Mouse (Mus musculus) C2C12 (cell line): ENCODE data around the gene Hoxa10. TPM values are rescaled to one million over a fixed set of nuclear protein-coding genes. Genes with fewer than 3 reads are reported as not detected.

ENCODE experiments used
- H3K27me3 ChIP-seq: one replicate; pipeline ENCODE4 v1.6.1; 2011; ENCODE audit not compliant: control insufficient read depth, insufficient read depth, insufficient read length
- H3K36me3 ChIP-seq: one replicate; pipeline ENCODE4 v1.6.1; 2011; ENCODE audit not compliant: control insufficient read depth, insufficient read depth
- H3K4me3 ChIP-seq: one replicate; pipeline ENCODE4 v1.5.1; 2011; ENCODE audit warnings: mild to moderate bottlenecking, control low read depth; ENCODE audit not compliant: poor library complexity, insufficient read depth, severe bottlenecking
- H3K79me2 ChIP-seq: one replicate; pipeline ENCODE4 v1.6.1; 2011; ENCODE audit not compliant: control insufficient read depth, insufficient read depth
- H3K79me3 ChIP-seq: one replicate; pipeline ENCODE4 v1.6.1; 2011; ENCODE audit warnings: low read depth, control low read depth
- H3ac ChIP-seq: one replicate; pipeline ENCODE3; 2011; ENCODE audit warnings: low read depth; ENCODE audit not compliant: control insufficient read depth, insufficient read length
- CEBPB ChIP-seq: IDR thresholded peaks from one replicate; pipeline ENCODE4 v1.6.1; 2011; ENCODE audit warnings: low read depth, mild to moderate bottlenecking, control low read depth, moderate library complexity
- CTCF ChIP-seq: IDR thresholded peaks from one replicate; pipeline ENCODE4 v1.5.1; 2011; ENCODE audit not compliant: control insufficient read depth, insufficient read depth, insufficient read length
- FOSL1 ChIP-seq: IDR thresholded peaks from one replicate; pipeline ENCODE4 v1.8.0; 2011; ENCODE audit warnings: mild to moderate bottlenecking, low read length; ENCODE audit not compliant: poor library complexity, insufficient read depth, severe bottlenecking
- MAX ChIP-seq: IDR thresholded peaks from one replicate; pipeline ENCODE4 v1.6.1; 2011; ENCODE audit warnings: mild to moderate bottlenecking, control low read depth
- MYOD1 ChIP-seq: IDR thresholded peaks from one replicate; pipeline ENCODE4 v1.6.1; 2011; ENCODE audit warnings: low read depth; ENCODE audit not compliant: control insufficient read depth, insufficient read length
- MYOG ChIP-seq: IDR thresholded peaks from one replicate; pipeline ENCODE4 v1.6.1; 2011; ENCODE audit not compliant: control insufficient read depth, insufficient read length; ENCODE audit errors: extremely low read depth
- USF1 ChIP-seq: IDR thresholded peaks from one replicate; pipeline ENCODE4 v1.6.1; 2011; ENCODE audit warnings: low read depth, mild to moderate bottlenecking, control low read depth, moderate library complexity
- polyA plus RNA-seq: library from polyadenylated mRNA; unstranded; fragments of >200 nt; fragmentation: generic; extraction: Trizol; gene quantifications from one replicate; pipeline ENCODE4 v1.2.1, GENCODE M21; 2012; ENCODE audit warnings: missing spikeins

Hoxa10 gene
- polyA plus RNA-seq, 1 experiment, result 19.8 TPM

- H3K36me3 ChIP-seq, result peaks cover 46% of the 10 kb centered on the region
Observed at GRCm38 (mm10) chr6:52204050-52204752, 36.5 kb downstream of the Hoxa10 start, which contains the start of gene Hoxa5. Hoxa5 (minus strand) TSS chr6:52204587.

GRCm38 (mm10) chr6:52203371-52204049 is 37.1 kb downstream of the Hoxa10 start:
- no peak overlapping the region for H3K4me3 ChIP-seq

More at GRCm38 (mm10) chr6:52204050-52204752, 36.5 kb downstream of the Hoxa10 start, which contains the start of gene Hoxa5:
- no peak within 1 kb of the TSS for H3K4me3 ChIP-seq
- peaks cover 24% of the 10 kb centered on the region for H3K79me2 ChIP-seq
- H3ac ChIP-seq, result no peak within 1 kb of the TSS
- H3K27me3 ChIP-seq, result no peaks in the 10 kb centered on the region
- H3K79me3 ChIP-seq, result peaks cover 6% of the 10 kb centered on the region
- no peak for TF ChIP-seq USF1
- TF ChIP-seq CTCF, result no peak
- TF ChIP-seq CEBPB, result no peak
- no peak for TF ChIP-seq MYOD1
- no peak for TF ChIP-seq FOSL1
- no peak for TF ChIP-seq MYOG
- no peak for TF ChIP-seq MAX

DNA sequence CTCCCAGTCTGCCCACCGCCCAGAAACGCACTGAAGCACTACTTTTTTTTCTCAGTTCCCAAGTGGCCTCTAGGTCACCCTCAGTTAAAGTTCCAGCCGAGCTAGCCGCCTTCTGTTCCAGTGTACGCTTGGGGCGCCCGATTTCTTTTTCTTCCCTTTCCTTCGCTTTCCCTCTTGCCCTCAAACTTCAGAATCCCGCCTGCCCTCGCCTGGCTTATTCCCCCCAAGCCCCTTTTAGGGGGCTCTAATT is 37.6 kb downstream of the Hoxa10 start:
- Histone ChIP-seq H3K4me3 (no peak overlapping the region), H3K79me3 (peaks cover 2% of the 10 kb centered on the region), H3K36me3 (peaks cover 46% of the 10 kb centered on the region), H3K79me2 (peaks cover 12% of the 10 kb centered on the region), H3K27me3 (no peaks in the 10 kb centered on the region), H3ac (no peak overlapping the region)
- no peak for TF ChIP-seq MYOG
- TF ChIP-seq CEBPB, result no peak
- no peak for TF ChIP-seq FOSL1
- no peak for TF ChIP-seq MYOD1
- no peak for TF ChIP-seq CTCF
- TF ChIP-seq USF1, result no peak
- no peak for TF ChIP-seq MAX

More at GRCm38 (mm10) chr6:52203371-52204049, 37.1 kb downstream of the Hoxa10 start:
- TF ChIP-seq USF1 (no peak), MAX (no peak)
- Histone ChIP-seq H3K79me2 (peaks cover 17% of the 10 kb centered on the region), H3K36me3 (peaks cover 46% of the 10 kb centered on the region), H3ac (no peak overlapping the region), H3K27me3 (no peaks in the 10 kb centered on the region), H3K79me3 (peaks cover 2% of the 10 kb centered on the region)

DNA sequence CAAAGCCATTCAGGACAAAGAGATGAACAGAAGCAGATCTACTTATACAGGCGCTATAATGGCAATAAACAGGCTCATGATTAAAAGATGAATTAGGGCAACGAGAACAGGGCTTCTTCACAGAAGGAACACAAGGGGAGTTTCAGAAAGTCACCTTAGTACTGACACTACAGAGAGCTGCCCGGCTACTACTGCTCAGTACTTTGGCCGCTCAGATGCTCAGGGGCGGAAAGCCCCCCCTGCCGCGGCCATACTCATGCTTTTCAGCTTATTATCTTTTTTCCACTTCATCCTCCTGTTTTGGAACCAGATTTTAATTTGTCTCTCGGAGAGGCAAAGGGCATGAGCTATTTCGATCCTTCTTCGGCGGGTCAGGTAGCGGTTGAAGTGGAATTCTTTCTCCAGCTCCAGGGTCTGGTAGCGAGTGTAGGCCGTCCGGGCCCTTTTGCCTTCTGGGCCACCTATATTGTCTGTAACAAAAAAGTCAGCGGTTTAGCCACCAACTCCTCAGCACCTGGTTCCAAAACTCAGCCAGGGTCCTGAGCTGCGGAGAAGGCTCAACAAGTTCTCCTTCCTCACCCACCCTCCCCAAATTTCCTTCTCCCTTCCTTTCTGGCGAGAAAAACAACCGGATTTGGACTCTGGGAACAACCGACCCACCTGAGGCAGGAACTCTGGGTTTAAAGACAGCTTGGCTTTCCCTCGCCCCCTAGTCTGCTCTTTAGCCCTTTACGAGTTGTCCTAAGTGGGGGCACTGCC is 38.1 kb downstream of the Hoxa10 start:
- no peak overlapping the region for H3ac ChIP-seq
- no peaks in the 10 kb centered on the region for H3K79me3 ChIP-seq
- no peak for TF ChIP-seq USF1
- no peaks in the 10 kb centered on the region for H3K27me3 ChIP-seq
- peaks cover 46% of the 10 kb centered on the region for H3K36me3 ChIP-seq
- H3K4me3 ChIP-seq, result no peak overlapping the region
- peaks cover 7% of the 10 kb centered on the region for H3K79me2 ChIP-seq

DNA sequence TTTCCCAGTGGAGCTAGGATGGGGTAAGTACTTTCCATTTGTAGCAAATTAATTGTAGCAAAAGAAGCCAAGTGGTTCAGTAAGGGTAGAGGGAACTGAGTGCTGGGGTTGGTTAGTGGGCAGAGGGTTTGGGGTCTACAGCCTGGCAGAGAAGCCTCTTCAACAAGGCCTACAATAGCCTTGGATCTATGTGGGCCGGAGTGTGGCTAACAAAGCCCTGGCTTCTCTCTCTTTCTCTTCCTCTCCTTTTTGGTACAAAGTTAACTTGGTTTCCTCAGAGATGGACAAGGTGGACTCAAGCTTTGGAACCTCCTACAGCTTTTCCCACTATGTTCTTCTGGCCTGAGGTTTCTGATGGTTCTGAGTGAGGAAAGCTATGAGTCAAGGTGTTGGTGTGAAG is 39.4 kb downstream of the Hoxa10 start:
- H3K4me3 ChIP-seq, result no peak overlapping the region
- H3K79me2 ChIP-seq, result no peaks in the 10 kb centered on the region
- H3ac ChIP-seq, result no peak overlapping the region
- H3K79me3 ChIP-seq, result no peaks in the 10 kb centered on the region
- H3K27me3 ChIP-seq, result no peaks in the 10 kb centered on the region
- TF ChIP-seq CEBPB, result no peak
- no peak for TF ChIP-seq MAX
- no peak for TF ChIP-seq USF1
- TF ChIP-seq MYOD1, result no peak
- no peak for TF ChIP-seq MYOG
- TF ChIP-seq CTCF, result no peak
- TF ChIP-seq FOSL1, result no peak
- peaks cover 34% of the 10 kb centered on the region for H3K36me3 ChIP-seq

- peaks cover 29% of the 10 kb centered on the region for H3K36me3 ChIP-seq
- no peak overlapping the region for H3K4me3 ChIP-seq
- H3K27me3 ChIP-seq, result no peaks in the 10 kb centered on the region
- H3K79me3 ChIP-seq, result no peaks in the 10 kb centered on the region
- H3ac ChIP-seq, result no peak overlapping the region
- TF ChIP-seq CEBPB (no peak), CTCF (no peak), MYOG (no peak), MYOD1 (no peak), FOSL1 (no peak), MAX (no peak), USF1 (no peak)
- no peaks in the 10 kb centered on the region for H3K79me2 ChIP-seq
Observed at GRCm38 (mm10) chr6:52200751-52201250, 39.9 kb downstream of the Hoxa10 start.
